Mouse (Mus musculus) hindbrain, embryonic 15.5 days (tissue): ENCODE results near the gene Sorcs2. TPM values are rescaled to one million over a fixed set of nuclear protein-coding genes. Genes with fewer than 3 reads are reported as not detected.
"Not testable (repeated sequence)": the region's sequence is repeated elsewhere in the genome, so short reads cannot be mapped to it uniquely, and the experiment has no call there.

Source experiments
- ATAC-seq: fragments of 200-750 bp; cut with Nextera tagmentation; 2 replicates; pipeline ENCODE4 v1.8.0; 2017; ENCODE audit warnings: low read depth, moderate number of reproducible peaks, moderate TSS enrichment; ENCODE audit not compliant: low FRiP score
- H3K27ac ChIP-seq: fragments of 300-500 bp; sonication (generic); replicated peaks from 2 replicates; pipeline ENCODE4 v1.5.1; 2015; ENCODE audit warnings: mild to moderate bottlenecking, inconsistent platforms
- H3K27me3 ChIP-seq: fragments of 300-500 bp; sonication (generic); 2 replicates; pipeline ENCODE4 v1.6.1; 2015; ENCODE audit warnings: control low read depth, inconsistent platforms
- H3K36me3 ChIP-seq: fragments of 300-500 bp; sonication (generic); 2 replicates; pipeline ENCODE4 v1.6.1; 2015; ENCODE audit warnings: control low read depth, inconsistent platforms
- H3K4me1 ChIP-seq: fragments of 300-500 bp; sonication (generic); replicated peaks from 2 replicates; pipeline ENCODE4 v1.6.1; 2015; ENCODE audit warnings: control low read depth, inconsistent platforms
- H3K4me2 ChIP-seq: fragments of 300-500 bp; sonication (generic); 2 replicates; pipeline ENCODE4 v1.6.1; 2015; ENCODE audit warnings: moderate library complexity, mild to moderate bottlenecking, inconsistent platforms
- H3K4me3 ChIP-seq: fragments of 300-500 bp; sonication (generic); 2 replicates; pipeline ENCODE4 v1.5.1; 2015; ENCODE audit warnings: mild to moderate bottlenecking, inconsistent platforms
- H3K9ac ChIP-seq: fragments of 300-500 bp; sonication (generic); 2 replicates; pipeline ENCODE4 v1.6.1; 2015; ENCODE audit warnings: inconsistent platforms
- H3K9me3 ChIP-seq: fragments of 300-500 bp; sonication (generic); 2 replicates; pipeline ENCODE4 v1.6.1; 2016; ENCODE audit warnings: control low read depth, inconsistent platforms
- WGBS: fragments of 180-500 bp; shearing (Covaris S2); methylation state at CpG from one replicate; pipeline ENCODE4 v1.1.7; 2015; 5-methylcytosine and 5-hydroxymethylcytosine counted together
- polyA plus RNA-seq: library from polyadenylated mRNA; unstranded; fragments of >200 nt; fragmentation: Nextera tagmentation; extraction: Ambion mirVana; gene quantifications from 2 replicates; pipeline ENCODE4 v1.2.1, GENCODE M21; 2015

Gene Sorcs2
- polyA plus RNA-seq, 1 experiment from 2014 or later, result 15.4 TPM

DNA sequence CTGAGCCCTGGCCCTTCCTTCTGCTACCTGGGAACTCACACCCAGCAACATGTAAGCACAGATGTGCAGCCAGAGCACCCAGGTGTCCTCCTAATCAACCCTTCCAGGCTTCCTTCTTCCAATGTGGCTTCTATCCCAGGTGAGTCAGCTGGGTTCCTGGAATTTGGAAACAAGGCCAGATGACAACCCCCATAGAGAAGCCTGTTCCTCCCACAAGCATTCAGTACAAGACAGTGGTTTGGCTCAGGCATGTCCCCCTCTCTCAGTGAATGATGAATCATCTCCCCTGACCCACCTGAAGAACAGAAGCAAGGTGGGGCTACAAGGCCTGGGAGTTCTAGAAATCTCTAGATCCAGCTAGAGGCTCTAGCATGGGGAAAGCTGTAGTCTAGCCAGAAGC, 24.8 kb upstream of the Sorcs2 start:
- no peaks in the 10 kb centered on the region for H3K9me3 ChIP-seq
- no peaks in the 10 kb centered on the region for H3K36me3 ChIP-seq
- H3K27me3 ChIP-seq, result no peaks in the 10 kb centered on the region
- H3K4me3 ChIP-seq, result no peak overlapping the region
- H3K4me2 ChIP-seq, result no peak overlapping the region
- H3K4me1 ChIP-seq, result 0 out of 2 replicates have a peak, but pooled peaks cover 2% of the 10 kb centered on the region
- H3K27ac ChIP-seq, result no peak overlapping the region
- no peak overlapping the region for H3K9ac ChIP-seq
- ATAC-seq, result no peak

DNA sequence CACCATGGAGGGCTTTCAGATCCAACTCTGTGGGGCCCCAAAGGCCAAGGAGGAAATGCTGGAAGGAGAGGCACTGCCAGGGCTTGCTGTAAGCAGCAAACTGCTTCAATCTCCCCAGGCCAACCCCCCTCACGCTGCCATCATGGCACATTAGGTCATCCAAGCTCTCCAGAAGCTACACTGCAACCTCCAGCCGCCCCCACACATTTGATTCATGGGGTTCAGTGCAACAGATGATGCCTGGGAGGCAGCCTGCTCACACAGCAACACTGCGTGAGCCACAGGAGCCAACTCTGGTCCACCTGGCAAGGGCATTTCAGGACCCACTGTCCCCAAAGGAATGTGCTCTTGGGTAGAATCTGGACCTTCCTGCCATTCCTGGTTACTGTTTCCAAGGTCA, 21.9 kb upstream of the Sorcs2 start:
- H3K4me3 ChIP-seq, result no peak overlapping the region
- no peaks in the 10 kb centered on the region for H3K36me3 ChIP-seq
- 72% methylated on average over 3 of the region's 3 CpGs for WGBS
- H3K27ac ChIP-seq, result no peak overlapping the region
- H3K4me1 ChIP-seq, result no peaks in the 10 kb centered on the region
- no peak for ATAC-seq
- no peaks in the 10 kb centered on the region for H3K27me3 ChIP-seq
- H3K9ac ChIP-seq, result no peak overlapping the region
- H3K4me2 ChIP-seq, result no peak overlapping the region
- no peaks in the 10 kb centered on the region for H3K9me3 ChIP-seq

DNA sequence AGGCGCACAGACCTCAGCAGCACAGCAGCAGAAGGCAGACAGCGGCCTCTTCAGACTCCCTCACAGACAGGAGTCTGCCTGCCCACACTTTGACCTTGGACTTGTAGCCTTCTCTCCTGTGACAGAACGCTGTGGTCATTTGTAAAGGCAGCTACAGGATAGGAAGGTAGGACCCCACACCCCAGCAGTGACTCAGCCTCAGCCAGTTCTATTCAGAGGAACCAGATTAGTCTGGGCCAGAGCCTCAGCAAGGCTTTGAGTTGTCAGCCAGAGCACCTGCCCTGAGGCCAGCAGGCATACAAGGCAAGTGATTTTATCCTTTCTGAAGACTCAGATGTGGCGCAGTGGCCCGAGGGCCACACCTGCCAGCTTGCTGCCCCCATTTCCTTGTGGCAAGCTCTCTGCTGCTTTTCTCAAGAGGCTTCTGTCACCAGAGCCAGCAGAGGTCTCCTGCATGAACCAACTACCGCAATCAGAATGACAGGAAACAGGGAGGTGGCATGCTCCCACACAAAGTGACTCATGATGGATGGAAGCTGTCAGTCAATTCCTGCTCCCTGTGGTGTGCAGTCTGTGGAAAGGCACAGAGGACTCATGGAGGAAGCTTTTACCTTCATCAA, 16.9 kb upstream of the Sorcs2 start:
- Histone ChIP-seq H3K4me2 (no peak overlapping the region), H3K4me1 (no peaks in the 10 kb centered on the region), H3K9ac (no peak overlapping the region), H3K27ac (no peak overlapping the region), H3K36me3 (no peaks in the 10 kb centered on the region), H3K9me3 (no peaks in the 10 kb centered on the region), H3K27me3 (no peaks in the 10 kb centered on the region), H3K4me3 (no peak overlapping the region)
- 70% methylated on average over 6 of the region's 6 CpGs for WGBS
- no peak for ATAC-seq

DNA sequence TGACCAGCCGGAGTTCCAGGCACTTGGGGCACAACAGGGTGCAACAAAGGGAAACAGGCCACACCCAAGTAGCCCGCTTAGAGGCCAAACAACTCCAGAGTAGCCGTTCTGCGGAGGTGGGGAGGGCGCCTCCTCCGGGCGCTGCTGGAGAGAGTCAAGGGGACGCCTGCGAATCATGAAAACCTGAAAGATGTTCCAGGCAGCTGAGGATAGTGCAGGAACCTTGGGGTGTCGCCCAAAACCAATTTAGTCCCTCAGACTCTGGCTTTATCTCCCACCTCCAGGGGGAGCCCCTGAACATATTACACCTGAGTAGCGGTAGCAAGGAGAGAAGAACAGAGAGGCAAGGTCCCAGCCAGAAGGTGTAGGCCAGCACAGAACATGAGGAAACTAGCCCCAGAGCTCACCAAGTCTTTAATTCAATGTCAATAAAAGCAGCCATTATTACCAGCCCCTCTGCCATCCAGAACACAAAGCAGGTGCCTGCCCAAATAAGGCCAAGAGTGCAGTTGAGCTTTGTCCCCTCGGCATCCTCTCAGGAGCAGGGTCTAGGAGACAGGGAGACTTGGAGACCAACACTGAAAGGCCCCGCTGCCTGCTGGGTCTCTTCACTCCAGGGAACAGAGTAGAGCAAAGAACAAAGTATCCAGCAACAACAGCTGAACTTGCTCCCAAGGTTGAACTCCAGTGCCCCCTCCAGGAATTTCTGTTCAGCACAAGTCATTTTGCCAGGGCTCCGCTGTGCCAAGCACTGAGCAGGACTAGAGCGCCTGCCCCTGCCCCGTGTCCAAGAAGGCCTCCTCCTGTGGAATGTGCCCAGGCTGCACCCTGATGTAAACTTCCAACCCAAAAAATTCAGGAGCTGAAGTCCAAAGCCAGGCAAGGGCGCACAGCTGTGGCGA, 775 bp upstream of the Sorcs2 start:
- Histone ChIP-seq H3K36me3 (no peaks in the 10 kb centered on the region), H3K27me3 (peaks cover 12% of the 10 kb centered on the region; the same call in 1 of the 2 replicates), H3K27ac (no peak overlapping the region), H3K4me2 (peak overlapping the region; percentile 98; the same call in 1 of the 2 replicates), H3K4me1 (peaks cover 44% of the 10 kb centered on the region), H3K9ac (no peak overlapping the region), H3K9me3 (no peaks in the 10 kb centered on the region), H3K4me3 (no peak overlapping the region)
- WGBS, result 5% methylated on average over 18 of the region's 18 CpGs
- ATAC-seq, result no peak

DNA sequence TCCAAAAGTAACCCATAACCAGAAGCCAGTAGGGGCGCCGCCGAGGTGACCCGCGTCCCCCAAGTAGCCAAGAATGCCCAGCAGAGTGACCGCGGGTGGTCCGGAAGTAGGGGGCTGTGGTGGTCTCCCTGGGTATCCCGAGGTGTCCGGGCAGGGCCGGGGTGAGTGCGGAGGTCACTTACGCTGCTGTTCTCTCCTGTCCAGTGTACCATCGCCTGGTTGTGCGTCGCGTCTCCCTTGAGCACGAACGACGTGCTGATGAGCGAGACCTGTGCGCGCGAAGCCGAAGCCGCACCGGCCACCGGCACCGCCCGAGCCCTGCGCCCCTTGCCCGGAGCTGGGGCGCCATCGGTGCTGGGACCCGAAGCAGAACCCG, 567 bp downstream of the Sorcs2 start:
- Histone ChIP-seq H3K4me1 (peaks cover 50% of the 10 kb centered on the region), H3K36me3 (no peaks in the 10 kb centered on the region), H3K4me3 (peak overlapping the region; percentile 89), H3K27me3 (peaks cover 12% of the 10 kb centered on the region; the same call in 1 of the 2 replicates), H3K4me2 (peak overlapping the region; percentile 98), H3K27ac (peak overlapping the region; percentile 59; the same call in 1 of the 2 replicates), H3K9ac (peak overlapping the region; percentile 94), H3K9me3 (no peaks in the 10 kb centered on the region)
- peak; percentile 2; the same call in 1 of the 2 replicates for ATAC-seq
- WGBS, result under 1% methylated on average over 36 of the region's 36 CpGs

DNA sequence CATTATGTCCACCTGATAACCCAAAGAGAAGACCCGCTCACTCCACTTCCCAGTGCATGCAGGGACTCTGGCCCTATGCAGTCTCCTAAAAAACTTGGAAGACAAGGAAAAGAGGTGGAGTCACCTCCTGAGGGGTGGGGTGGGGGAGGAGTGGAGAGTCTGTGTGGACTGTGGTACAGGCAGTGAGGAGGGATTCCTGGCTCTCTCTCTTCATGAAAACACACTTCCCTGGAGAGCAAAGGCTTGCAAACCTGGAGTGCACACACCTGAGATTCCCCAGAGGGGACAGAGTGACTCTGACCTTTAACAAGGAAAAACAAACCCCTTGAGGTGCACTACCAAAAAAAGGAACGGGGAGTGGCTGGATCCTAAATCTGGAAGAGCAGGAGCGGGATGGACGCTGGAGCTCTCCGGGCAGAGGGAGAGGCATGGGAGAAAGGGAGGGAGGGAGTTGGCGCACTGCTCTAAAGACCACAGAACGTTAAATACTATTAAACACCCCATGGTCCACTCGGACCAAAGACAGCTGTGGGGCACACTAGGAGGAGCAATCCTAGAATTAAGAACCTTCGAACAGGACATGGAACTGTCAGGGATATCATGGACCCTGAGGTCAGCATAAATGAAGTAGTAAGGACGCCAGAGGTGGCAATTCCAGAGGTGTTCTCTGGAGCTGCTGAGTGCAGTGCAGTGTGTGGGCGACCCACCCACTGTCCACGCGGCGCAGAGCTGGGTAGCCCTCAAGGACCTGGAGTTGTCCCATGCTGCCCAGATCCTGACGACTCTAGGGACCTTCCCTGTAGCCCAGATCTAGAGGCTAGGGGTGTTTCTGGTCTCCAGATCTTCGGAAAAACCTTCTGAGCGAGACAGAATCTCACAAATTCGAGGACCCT, 1.2 kb downstream of the Sorcs2 start:
- Histone ChIP-seq H3K9ac (peak overlapping the region; percentile 94), H3K4me2 (peak overlapping the region; percentile 98), H3K4me1 (peaks cover 57% of the 10 kb centered on the region), H3K9me3 (no peaks in the 10 kb centered on the region), H3K27me3 (peaks cover 12% of the 10 kb centered on the region; the same call in 1 of the 2 replicates), H3K4me3 (peak overlapping the region; percentile 89), H3K36me3 (no peaks in the 10 kb centered on the region), H3K27ac (no peak overlapping the region)
- ATAC-seq, result no peak
- 6% methylated on average over 18 of the region's 18 CpGs for WGBS

DNA sequence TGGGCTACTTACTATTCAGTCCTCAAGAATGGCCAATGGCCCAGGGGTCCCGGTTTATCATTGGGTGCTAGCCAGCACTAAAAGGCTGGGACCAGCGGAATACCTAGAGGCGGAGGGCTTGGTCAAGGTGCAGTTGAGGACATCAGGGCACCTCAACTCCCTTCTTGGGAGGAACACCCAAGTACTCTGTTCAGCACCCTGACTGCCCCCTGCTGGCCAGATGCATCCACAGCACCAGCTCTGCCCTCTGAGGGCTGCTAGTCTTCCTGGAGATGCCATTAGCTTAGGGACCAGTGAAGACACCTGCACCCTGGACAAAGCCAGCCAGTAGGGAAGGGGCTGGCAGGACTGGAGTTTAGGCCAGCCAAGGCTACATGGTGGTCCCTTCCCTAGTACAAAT, 1.9 kb downstream of the Sorcs2 start:
- ATAC-seq, result no peak
- no peak overlapping the region for H3K9ac ChIP-seq
- peaks cover 57% of the 10 kb centered on the region for H3K4me1 ChIP-seq

DNA sequence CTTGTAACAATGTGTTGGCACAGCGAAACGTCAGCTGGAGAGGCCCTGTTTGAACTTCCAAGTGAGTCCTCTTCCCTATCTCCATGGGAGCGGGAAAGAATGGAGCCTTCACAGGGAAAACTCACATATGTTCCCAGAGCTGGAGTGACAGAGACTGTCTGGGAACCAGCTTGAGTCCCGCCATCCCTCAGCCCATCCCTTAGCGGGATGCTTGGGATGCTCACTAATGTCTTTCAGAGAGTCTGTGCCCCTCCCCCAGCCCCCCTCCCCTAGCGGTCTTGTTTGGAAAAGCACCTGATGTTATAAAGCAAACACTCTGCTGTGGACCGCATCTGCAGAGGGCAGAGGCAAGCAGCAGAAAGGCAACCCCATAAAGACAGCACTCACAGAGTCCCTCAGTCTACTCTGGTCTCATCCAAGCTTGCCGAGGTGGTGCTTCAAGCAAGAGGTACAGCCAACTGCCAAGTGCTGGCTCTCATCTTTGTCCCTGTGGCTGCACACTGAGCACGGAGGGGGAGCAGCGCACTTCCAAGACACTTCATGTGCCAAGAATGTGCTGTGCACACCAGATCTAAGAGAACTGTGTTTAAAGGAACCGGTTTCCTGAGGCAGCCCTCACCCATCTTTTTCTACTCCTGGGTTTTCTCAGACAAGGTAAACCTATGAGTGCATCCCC, 3.0 kb downstream of the Sorcs2 start:
- H3K9ac ChIP-seq, result no peak overlapping the region
- no peak for ATAC-seq
- no peak overlapping the region for H3K4me3 ChIP-seq
- H3K27ac ChIP-seq, result peak overlapping the region; percentile 55
- H3K36me3 ChIP-seq, result no peaks in the 10 kb centered on the region
- 38% methylated on average over 11 of the region's 11 CpGs for WGBS
- H3K9me3 ChIP-seq, result no peaks in the 10 kb centered on the region
- H3K4me1 ChIP-seq, result peaks cover 64% of the 10 kb centered on the region
- H3K27me3 ChIP-seq, result no peaks in the 10 kb centered on the region
- H3K4me2 ChIP-seq, result peak overlapping the region; percentile 98

More for the DNA sequence above, 1.9 kb downstream of the Sorcs2 start:
- H3K27me3 ChIP-seq, result peaks cover 7% of the 10 kb centered on the region; the same call in 1 of the 2 replicates
- H3K4me3 ChIP-seq, result peak overlapping the region; percentile 89
- 73% methylated on average over 3 of the region's 3 CpGs for WGBS
- H3K9me3 ChIP-seq, result no peaks in the 10 kb centered on the region
- H3K36me3 ChIP-seq, result no peaks in the 10 kb centered on the region
- H3K27ac ChIP-seq, result no peak overlapping the region
- H3K4me2 ChIP-seq, result peak overlapping the region; percentile 98

DNA sequence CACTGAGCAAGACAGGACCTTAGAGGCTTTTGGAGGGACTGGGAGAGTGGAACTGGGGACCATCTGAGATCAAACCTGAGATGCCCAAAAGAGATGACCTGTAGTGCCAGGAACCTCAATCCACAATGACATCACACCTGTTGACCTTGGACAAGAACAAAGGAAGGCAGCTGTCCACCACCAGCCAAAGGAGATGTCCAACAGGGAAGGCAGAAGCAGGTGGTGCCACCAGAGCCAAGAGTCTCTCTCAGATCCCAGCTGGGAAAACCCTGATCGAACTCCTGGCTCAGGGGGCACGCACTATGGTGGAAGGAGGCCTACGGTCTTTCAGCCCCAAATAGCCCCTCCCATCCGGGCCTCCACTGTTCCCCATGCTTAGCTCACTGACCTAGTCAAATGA, 6.2 kb downstream of the Sorcs2 start:
- Histone ChIP-seq H3K9ac (no peak overlapping the region), H3K27me3 (no peaks in the 10 kb centered on the region), H3K36me3 (no peaks in the 10 kb centered on the region), H3K4me2 (no peak overlapping the region), H3K4me3 (no peak overlapping the region), H3K4me1 (peaks cover 49% of the 10 kb centered on the region), H3K9me3 (no peaks in the 10 kb centered on the region), H3K27ac (no peak overlapping the region)
- 77% methylated on average over 4 of the region's 4 CpGs for WGBS
- no peak for ATAC-seq

DNA sequence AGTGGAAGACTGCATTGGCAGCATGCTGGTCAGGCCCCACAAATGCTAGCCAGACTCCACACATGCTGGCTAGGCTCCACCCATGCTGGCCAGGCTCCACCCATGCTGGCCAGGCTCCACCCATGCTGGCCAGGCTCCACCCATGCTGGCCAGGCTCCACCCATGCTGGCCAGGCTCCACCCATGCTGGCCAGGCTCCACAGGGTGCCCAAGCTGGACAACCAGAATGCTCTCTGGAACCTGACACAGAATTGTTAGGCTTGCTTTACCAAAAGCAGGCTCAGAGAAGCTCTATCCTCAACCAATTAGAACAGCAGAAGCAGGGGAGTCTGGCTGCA, 7.4 kb downstream of the Sorcs2 start:
- not testable (repeated sequence) for H3K9me3 ChIP-seq, H3K27ac ChIP-seq, H3K9ac ChIP-seq, H3K4me3 ChIP-seq, H3K27me3 ChIP-seq, ATAC-seq, H3K4me2 ChIP-seq, H3K36me3 ChIP-seq
- peaks cover 37% of the 10 kb centered on the region for H3K4me1 ChIP-seq

DNA sequence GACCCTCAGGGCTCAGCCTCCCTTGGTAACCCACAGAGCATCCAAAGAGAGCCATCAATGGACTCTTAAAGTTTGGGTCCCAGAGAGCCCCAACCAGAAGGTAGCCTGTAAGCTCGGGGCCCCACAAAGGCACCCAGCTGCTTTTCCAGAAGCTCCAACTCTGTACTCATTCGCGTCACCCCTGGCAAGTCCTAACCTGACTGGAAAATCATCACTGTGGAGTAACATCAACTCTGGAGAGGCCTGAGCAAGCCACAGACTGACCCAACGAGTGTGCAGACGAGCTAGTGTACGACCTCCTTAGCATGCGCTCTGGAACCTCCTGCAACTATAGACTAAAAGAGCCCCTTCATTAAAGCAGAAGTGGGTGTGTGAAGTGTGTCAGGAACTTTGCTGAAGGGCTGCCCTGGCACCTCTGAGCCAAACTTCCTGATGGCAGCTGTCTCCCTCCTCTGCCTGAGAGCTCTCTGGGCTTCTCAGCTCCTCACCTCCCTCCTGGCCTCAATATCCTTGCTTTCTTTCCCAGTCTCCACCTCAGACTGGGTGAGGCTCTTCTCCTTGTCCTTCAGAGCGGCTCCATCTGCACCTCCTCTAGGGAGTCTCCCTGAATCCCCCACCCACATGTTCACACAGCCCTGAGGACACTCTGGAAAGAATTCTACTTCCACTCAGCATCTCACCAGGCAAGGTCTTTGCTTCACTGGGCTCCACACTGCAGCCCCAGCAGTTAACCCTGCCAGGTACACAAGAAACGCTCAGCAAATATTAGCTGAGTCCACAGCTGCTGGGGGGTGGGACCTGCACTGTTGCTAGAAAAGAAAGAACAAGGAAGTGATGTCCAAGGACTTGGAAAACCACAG, 8.0 kb downstream of the Sorcs2 start:
- 82% methylated on average over 9 of the region's 9 CpGs for WGBS
- H3K36me3 ChIP-seq, result no peaks in the 10 kb centered on the region
- H3K4me2 ChIP-seq, result no peak overlapping the region
- no peak overlapping the region for H3K27ac ChIP-seq
- ATAC-seq, result no peak
- no peak overlapping the region for H3K9ac ChIP-seq
- no peaks in the 10 kb centered on the region for H3K9me3 ChIP-seq
- no peaks in the 10 kb centered on the region for H3K27me3 ChIP-seq
- peaks cover 31% of the 10 kb centered on the region for H3K4me1 ChIP-seq
- no peak overlapping the region for H3K4me3 ChIP-seq
